Mouse (Mus musculus) megakaryocyte, embryonic 14.5 days (primary cell): ENCODE data around the gene Apol7a. TPM values are rescaled to one million over a fixed set of nuclear protein-coding genes. Genes with fewer than 3 reads are reported as not detected.

Source experiments
- H3K27me3 ChIP-seq: replicated peaks from 2 replicates; pipeline ENCODE3; 2012; ENCODE audit warnings: inconsistent platforms
- H3K36me3 ChIP-seq: replicated peaks from 2 replicates; pipeline ENCODE3; 2012; ENCODE audit warnings: low read length, inconsistent platforms, mixed read lengths
- H3K4me1 ChIP-seq: 2 replicates; pipeline ENCODE4 v1.6.1; 2012; ENCODE audit warnings: inconsistent platforms
- H3K4me3 ChIP-seq: replicated peaks from 2 replicates; pipeline ENCODE3; 2012; ENCODE audit warnings: moderate library complexity, mild to moderate bottlenecking, inconsistent platforms
- H3K9me3 ChIP-seq: 2 replicates; pipeline ENCODE4 v1.6.1; 2012; ENCODE audit warnings: inconsistent platforms
- FLI1 ChIP-seq: IDR thresholded peaks from 2 replicates; pipeline ENCODE4 v1.6.1; 2012; ENCODE audit warnings: low read length, inconsistent platforms, mixed read lengths
- GATA1 ChIP-seq: IDR thresholded peaks from 3 replicates; pipeline ENCODE4 v1.6.1; 2012; ENCODE audit warnings: mixed read lengths, low read length, inconsistent platforms, borderline replicate concordance
- polyA plus RNA-seq: library from polyadenylated mRNA; stranded (reverse); fragments of >175 nt; gene quantifications from 2 replicates; pipeline ENCODE4 v1.2.3, GENCODE M21; 2012; ENCODE audit warnings: low replicate concordance; ENCODE audit not compliant: insufficient read depth

Apol7a gene
- polyA plus RNA-seq, 1 experiment, result not detected

GRCm38 (mm10) chr15:77344127-77345125 lies 54.5 kb downstream of the Apol7a start:
- H3K36me3 ChIP-seq, result no peaks in the 10 kb centered on the region
- TF ChIP-seq FLI1 (no peak), GATA1 (no peak)
- no peak overlapping the region for H3K4me3 ChIP-seq
- H3K27me3 ChIP-seq, result peaks cover 41% of the 10 kb centered on the region
- no peaks in the 10 kb centered on the region for H3K9me3 ChIP-seq
- peaks cover 9% of the 10 kb centered on the region for H3K4me1 ChIP-seq

- H3K36me3 ChIP-seq, result no peaks in the 10 kb centered on the region
- no peak overlapping the region for H3K4me3 ChIP-seq
- H3K27me3 ChIP-seq, result peaks cover 42% of the 10 kb centered on the region
- H3K4me1 ChIP-seq, result peaks cover 9% of the 10 kb centered on the region
- TF ChIP-seq GATA1, result no peak
- TF ChIP-seq FLI1, result no peak
- no peaks in the 10 kb centered on the region for H3K9me3 ChIP-seq
Measured at GRCm38 (mm10) chr15:77343527-77344091, 55.3 kb downstream of the Apol7a start.

DNA sequence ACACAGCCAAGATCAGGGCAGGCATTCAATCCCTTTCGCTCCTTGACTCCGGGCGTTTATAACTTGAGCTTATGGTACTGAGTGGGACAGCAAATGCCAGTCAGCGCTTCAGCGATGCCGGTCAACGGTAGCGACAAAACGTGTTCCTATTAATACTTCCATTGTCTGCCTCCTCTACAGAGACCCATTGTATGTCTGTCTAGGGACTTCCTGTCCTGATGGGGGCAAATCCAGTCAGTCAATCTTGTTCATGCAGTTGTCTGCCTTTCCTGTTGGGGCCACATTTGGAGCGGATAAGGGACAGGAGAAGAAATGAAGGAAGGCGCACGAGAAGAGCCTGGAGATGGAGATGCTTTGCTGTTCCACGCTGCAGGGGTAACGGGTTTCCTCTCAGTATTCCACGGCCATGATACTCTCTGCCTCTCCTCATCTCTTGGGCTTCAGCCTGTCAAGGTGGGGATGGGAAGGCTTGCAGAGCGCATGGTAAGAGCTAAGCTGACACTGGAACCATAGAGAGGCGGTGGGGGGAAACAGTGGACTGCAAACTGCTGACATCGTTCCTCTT lies 55.9 kb downstream of the Apol7a start:
- Histone ChIP-seq H3K9me3 (no peaks in the 10 kb centered on the region), H3K27me3 (peaks cover 44% of the 10 kb centered on the region), H3K36me3 (no peaks in the 10 kb centered on the region), H3K4me1 (peaks cover 9% of the 10 kb centered on the region), H3K4me3 (no peak overlapping the region)
- TF ChIP-seq GATA1, result no peak
- no peak for TF ChIP-seq FLI1

GRCm38 (mm10) chr15:77342005-77342404 lies 56.9 kb downstream of the Apol7a start:
- TF ChIP-seq GATA1 (no peak), FLI1 (no peak)
- Histone ChIP-seq H3K36me3 (no peaks in the 10 kb centered on the region), H3K9me3 (no peaks in the 10 kb centered on the region), H3K4me3 (no peak overlapping the region), H3K4me1 (peaks cover 9% of the 10 kb centered on the region), H3K27me3 (peaks cover 54% of the 10 kb centered on the region)

- Histone ChIP-seq H3K27me3 (peaks cover 65% of the 10 kb centered on the region), H3K36me3 (no peaks in the 10 kb centered on the region), H3K4me1 (peaks cover 17% of the 10 kb centered on the region), H3K4me3 (no peak overlapping the region), H3K9me3 (no peaks in the 10 kb centered on the region)
- no peak for TF ChIP-seq FLI1
- no peak for TF ChIP-seq GATA1
Measured at GRCm38 (mm10) chr15:77340581-77340980, 58.3 kb downstream of the Apol7a start.

DNA sequence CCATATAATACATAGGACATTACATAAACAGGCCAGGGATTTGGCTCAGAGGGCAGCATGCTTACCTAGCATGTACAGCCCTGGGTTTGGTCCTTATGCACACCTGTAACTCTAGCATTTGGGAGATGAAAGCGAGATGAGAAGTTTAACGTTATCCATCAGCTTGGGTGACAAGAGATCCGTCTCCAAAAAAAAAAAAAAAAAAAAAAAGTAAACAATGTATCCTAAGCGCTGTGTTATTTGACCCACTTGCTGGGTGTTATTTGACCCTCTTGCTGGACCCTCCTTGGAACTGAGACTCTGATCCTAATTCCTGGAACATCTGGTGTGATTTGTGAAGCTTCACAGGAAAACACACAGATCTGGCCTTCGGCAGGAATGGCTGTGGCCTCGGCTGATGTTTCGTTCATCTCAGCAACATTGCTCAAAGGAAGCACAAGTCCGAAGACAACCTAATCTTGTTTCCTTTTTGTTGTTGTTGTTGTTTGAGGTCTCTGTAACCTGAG lies 59.9 kb downstream of the Apol7a start:
- H3K4me3 ChIP-seq, result no peak overlapping the region
- no peaks in the 10 kb centered on the region for H3K36me3 ChIP-seq
- H3K4me1 ChIP-seq, result peaks cover 21% of the 10 kb centered on the region
- H3K27me3 ChIP-seq, result peaks cover 57% of the 10 kb centered on the region
- no peak for TF ChIP-seq FLI1
- TF ChIP-seq GATA1, result no peak
- no peaks in the 10 kb centered on the region for H3K9me3 ChIP-seq

DNA sequence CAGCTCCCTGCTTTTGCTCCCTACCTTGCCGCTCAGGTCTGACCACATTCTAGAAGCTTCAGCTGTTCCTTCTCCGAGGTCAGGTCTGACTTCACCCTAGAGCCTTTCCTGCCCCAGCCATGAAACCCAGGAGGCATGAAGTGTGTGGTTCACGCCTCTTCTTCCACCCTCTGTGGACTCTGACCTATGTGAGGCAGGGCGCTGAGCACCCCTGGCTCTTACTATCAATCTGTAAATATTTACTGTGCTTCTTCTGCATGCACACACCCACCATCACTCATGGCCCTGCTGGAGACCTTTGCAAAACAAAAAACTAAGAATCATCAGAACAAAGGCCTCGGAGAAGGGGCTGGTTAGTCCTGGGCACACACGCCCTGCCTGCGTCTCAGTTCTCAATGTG lies 60.5 kb downstream of the Apol7a start:
- H3K4me1 ChIP-seq, result peaks cover 18% of the 10 kb centered on the region
- no peaks in the 10 kb centered on the region for H3K9me3 ChIP-seq
- H3K27me3 ChIP-seq, result peaks cover 53% of the 10 kb centered on the region
- TF ChIP-seq FLI1 (no peak), GATA1 (no peak)
- H3K36me3 ChIP-seq, result no peaks in the 10 kb centered on the region
- no peak overlapping the region for H3K4me3 ChIP-seq

Other genes with a start within 250 kb of the Apol7a start
- gene Rbfox2, start 92.1 kb downstream of the Apol7a start, polyA plus RNA-seq, result 0.76 and 3.6 TPM in 2 replicates
- gene Apol9a, start 12.0 kb upstream of the Apol7a start, polyA plus RNA-seq, result not detected in 2 replicates
- gene Apol7b, start 48.4 kb upstream of the Apol7a start, polyA plus RNA-seq, result not detected in 2 replicates
- not detected in 2 replicates for gene Apol10a, start 77.9 kb upstream of the Apol7a start, polyA plus RNA-seq
- not detected in 2 replicates for gene Apol11a, start 109.2 kb upstream of the Apol7a start, polyA plus RNA-seq
- gene Apol7c, start 134.2 kb upstream of the Apol7a start, polyA plus RNA-seq, result not detected in 2 replicates
- gene 1700025B11Rik, start 162.8 kb upstream of the Apol7a start, polyA plus RNA-seq, result not detected in 2 replicates
- not detected in 2 replicates for gene Apol10b, start 197.0 kb upstream of the Apol7a start, polyA plus RNA-seq
- gene Gm36245, start 200.1 kb upstream of the Apol7a start, polyA plus RNA-seq, result not detected in 2 replicates
- gene Apol11b, start 244.2 kb upstream of the Apol7a start, polyA plus RNA-seq, result 0.37 TPM in 1 of 2 replicates, not detected in the other